Mouse (Mus musculus): ENCODE results near the gene Spg7.

DNA sequence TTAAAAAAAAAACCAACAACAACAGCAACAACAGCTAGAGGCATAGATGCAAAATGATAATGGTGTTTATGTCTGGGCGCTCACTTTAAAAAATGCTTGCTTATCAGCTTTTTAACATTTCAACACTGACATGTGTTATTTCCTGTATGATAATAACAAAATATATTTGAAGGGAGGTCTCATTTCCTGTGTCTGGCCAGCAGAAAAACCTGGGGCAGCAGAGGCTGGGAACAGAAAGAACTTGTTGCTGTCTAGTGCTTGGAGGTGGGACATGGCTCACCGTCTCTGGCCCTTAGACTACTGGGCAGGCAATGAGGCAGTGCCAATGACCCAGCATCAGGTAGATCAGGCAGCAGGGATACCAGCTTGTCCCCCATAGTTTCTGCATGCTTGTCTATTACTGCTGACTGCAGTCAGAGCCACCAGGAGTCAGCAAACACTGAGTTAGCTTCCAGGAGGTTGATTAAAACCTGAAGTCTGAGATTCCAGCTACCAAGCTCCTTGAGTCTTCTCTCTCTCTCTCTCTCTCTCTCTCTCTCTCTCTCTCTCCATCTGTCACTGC, 51.2 kb downstream of the Spg7 start:
- TF ChIP-seq CTCF (IDR thresholded peaks at IDR 0.05; ENCODE audit: low read depth, low read length): no peak
- no peak for TF ChIP-seq EP300 (IDR thresholded peaks at IDR 0.05; ENCODE audit: insufficient read depth, low read depth, low read length)
- no peak for TF ChIP-seq POLR2A (IDR thresholded peaks at IDR 0.05; ENCODE audit: insufficient read depth, low read length)

Measured in ES-Bruce4 (cell line).